Mouse (Mus musculus) cortical plate, adult 2 months (tissue): ENCODE measurements around the gene Pcsk4. TPM values are rescaled to one million over a fixed set of nuclear protein-coding genes. Genes with fewer than 3 reads are reported as not detected.
A peak's percentile ranks its signal among the peaks of the same experiment; 100 is the strongest.

Experiments used
- H3K27ac ChIP-seq: fragments of 200-500 bp; 2 replicates; pipeline ENCODE4 v1.5.1; 2012; ENCODE audit warnings: low read length, control low read depth, inconsistent platforms; ENCODE audit not compliant: insufficient read depth
- H3K4me1 ChIP-seq: fragments of 200-500 bp; 2 replicates; pipeline ENCODE4 v1.6.1; 2011; ENCODE audit warnings: low read length; ENCODE audit not compliant: control insufficient read depth, insufficient read depth
- H3K4me3 ChIP-seq: fragments of 200-500 bp; 2 replicates; pipeline ENCODE4 v1.5.1; 2011; ENCODE audit warnings: mild to moderate bottlenecking, low read length, control low read depth; ENCODE audit not compliant: insufficient read depth
- CTCF ChIP-seq: fragments of 200-500 bp; IDR thresholded peaks from 2 replicates; pipeline ENCODE4 v1.5.1; 2011; ENCODE audit warnings: mild to moderate bottlenecking, control low read depth, low read length; ENCODE audit not compliant: insufficient read depth; ENCODE audit errors: extremely low read depth
- POLR2A ChIP-seq: fragments of 200-500 bp; IDR thresholded peaks from 2 replicates; pipeline ENCODE4 v1.6.1; 2011; ENCODE audit warnings: mild to moderate bottlenecking, low read length, control low read depth; ENCODE audit not compliant: insufficient read depth; ENCODE audit errors: extremely low read depth
- polyA plus RNA-seq: library from polyadenylated mRNA; depleted of rRNA; stranded (reverse); fragments of >200 nt; gene quantifications from 2 replicates; pipeline ENCODE4 v1.2.3, GENCODE M21; 2012

Gene Pcsk4
- polyA plus RNA-seq, 1 experiment: 13.9 TPM

- Histone ChIP-seq H3K4me3 (no peak overlapping the region), H3K4me1 (no peaks in the 10 kb centered on the region), H3K27ac (no peak overlapping the region)
- TF ChIP-seq CTCF: no peak
- TF ChIP-seq POLR2A: no peak
These were observed 36.4 kb upstream of the Pcsk4 start for GRCm38 (mm10) chr10:80365736-80366135.

DNA sequence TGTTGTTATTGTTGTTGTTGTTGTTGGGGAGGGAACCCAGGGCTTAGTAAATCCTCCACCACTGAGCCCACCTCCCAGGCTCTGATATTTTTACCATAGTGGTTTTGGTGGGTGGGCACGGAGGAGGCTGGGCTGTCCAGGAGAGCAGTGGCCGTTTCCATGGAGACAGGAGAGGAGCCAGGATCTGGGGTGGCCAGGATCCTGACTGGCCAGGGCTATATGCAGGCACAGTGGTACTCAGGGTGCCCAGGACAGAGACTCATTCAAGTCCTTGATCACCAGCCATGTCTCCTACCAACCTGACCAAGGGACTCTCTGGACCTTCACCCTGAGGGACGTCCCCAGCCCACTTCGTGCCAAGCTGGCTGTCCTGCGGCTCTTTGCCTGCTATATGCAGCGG lies 34.4 kb upstream of the Pcsk4 start:
- H3K4me3 ChIP-seq: no peak overlapping the region
- H3K4me1 ChIP-seq: no peaks in the 10 kb centered on the region
- TF ChIP-seq POLR2A (no peak), CTCF (no peak)
- H3K27ac ChIP-seq: no peak overlapping the region

- no peak for TF ChIP-seq POLR2A
- TF ChIP-seq CTCF: no peak
- no peak overlapping the region for H3K27ac ChIP-seq
- H3K4me3 ChIP-seq: peak overlapping the region; percentile 48; the same call in 1 of the 2 replicates
- H3K4me1 ChIP-seq: no peaks in the 10 kb centered on the region
These were observed 28.8 kb upstream of the Pcsk4 start for GRCm38 (mm10) chr10:80357994-80358639.

- TF ChIP-seq CTCF: no peak
- no peak for TF ChIP-seq POLR2A
- Histone ChIP-seq H3K4me1 (no peaks in the 10 kb centered on the region), H3K27ac (no peak overlapping the region), H3K4me3 (peak overlapping the region; percentile 48)
These were observed 28.0 kb upstream of the Pcsk4 start for GRCm38 (mm10) chr10:80357336-80357735.

DNA sequence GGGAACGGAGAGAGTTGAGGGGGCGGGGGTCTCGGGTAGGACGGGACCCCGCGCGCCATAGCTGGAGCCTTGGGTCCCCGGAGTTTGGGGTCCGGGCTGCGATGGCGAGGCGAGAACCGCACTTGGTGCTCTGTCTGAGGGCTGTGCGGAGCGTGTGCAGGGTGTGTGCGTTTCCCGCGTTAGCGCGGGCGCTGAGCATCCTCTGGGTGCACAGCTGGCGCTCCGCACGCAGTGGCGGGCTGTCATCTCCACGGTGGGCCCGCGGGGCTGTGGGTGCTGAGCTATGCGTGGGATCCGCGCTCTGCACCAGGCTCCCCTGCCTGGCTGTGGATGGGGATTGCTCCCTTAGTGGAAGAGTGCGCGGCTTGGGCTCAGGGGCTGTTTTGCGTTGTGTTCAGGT lies 27.4 kb upstream of the Pcsk4 start:
- no peak for TF ChIP-seq POLR2A
- no peak for TF ChIP-seq CTCF
- no peak overlapping the region for H3K27ac ChIP-seq

GRCm38 (mm10) chr10:80356001-80356682 lies 26.8 kb upstream of the Pcsk4 start, which contains the start of gene Plk5:
Gene Plk5, plus strand, starts transcription at chr10:80356459.
- Histone ChIP-seq H3K27ac (no peak within 1 kb of the TSS), H3K4me3 (peak within 1 kb of the TSS; percentile 48), H3K4me1 (no peaks in the 10 kb centered on the region)
- TF ChIP-seq CTCF: no peak
- TF ChIP-seq POLR2A: no peak

More for the DNA sequence above, 27.4 kb upstream of the Pcsk4 start:
- Histone ChIP-seq H3K4me3 (peak overlapping the region; percentile 48), H3K4me1 (no peaks in the 10 kb centered on the region)

- Histone ChIP-seq H3K4me3 (0 out of 2 replicates have a peak overlapping the region, but pooled peaks have one; percentile 48), H3K4me1 (no peaks in the 10 kb centered on the region), H3K27ac (no peak overlapping the region)
- TF ChIP-seq POLR2A (no peak), CTCF (no peak)
These were observed 26.1 kb upstream of the Pcsk4 start for GRCm38 (mm10) chr10:80355431-80355830.

DNA sequence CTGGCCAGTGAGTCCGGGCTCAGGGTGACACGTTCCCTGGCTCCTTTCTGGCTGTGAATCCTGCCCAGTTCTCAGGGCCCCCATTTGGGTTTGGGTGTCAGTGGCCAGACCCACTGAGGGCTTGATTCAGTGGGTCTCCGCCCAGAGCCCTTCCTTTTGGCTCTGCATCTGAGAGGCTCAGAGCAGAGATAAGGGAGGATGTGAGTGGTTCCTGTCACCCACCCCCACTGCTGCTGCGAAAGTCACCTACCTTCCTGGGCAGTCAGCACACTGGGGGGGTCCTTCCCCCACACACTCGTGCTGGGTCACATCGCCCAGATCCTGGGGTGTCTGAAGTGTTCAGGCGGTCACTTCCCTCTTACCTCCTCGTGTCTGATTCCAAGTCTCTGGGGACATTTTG lies 23.4 kb upstream of the Pcsk4 start:
- TF ChIP-seq CTCF (no peak), POLR2A (no peak)
- H3K27ac ChIP-seq: no peak overlapping the region
- no peaks in the 10 kb centered on the region for H3K4me1 ChIP-seq
- no peak overlapping the region for H3K4me3 ChIP-seq

DNA sequence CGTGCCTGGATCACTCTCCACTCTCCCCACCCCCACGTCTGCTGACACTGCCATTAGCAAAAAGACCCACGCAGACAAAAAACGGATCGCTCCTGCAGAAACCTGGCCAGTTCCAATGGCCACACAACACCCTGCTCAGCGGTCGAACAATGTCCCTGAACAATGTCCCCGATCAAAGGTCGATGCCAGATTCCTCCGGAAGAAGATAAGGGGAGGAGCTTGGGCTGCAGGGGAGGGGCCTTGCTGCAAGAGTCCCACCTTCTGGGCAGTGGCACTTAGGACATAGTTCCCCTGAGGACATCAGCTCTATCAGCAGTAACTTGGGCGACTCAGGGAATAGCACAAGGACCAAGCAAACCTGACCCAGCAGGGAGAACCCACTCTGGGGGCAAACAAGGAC lies 22.6 kb upstream of the Pcsk4 start:
- Histone ChIP-seq H3K27ac (no peak overlapping the region), H3K4me3 (no peak overlapping the region), H3K4me1 (no peaks in the 10 kb centered on the region)
- TF ChIP-seq POLR2A: no peak
- no peak for TF ChIP-seq CTCF

GRCm38 (mm10) chr10:80350292-80350691 lies 21.0 kb upstream of the Pcsk4 start:
- H3K4me1 ChIP-seq: no peaks in the 10 kb centered on the region
- TF ChIP-seq CTCF (peak; percentile 91), POLR2A (no peak)
- no peak overlapping the region for H3K4me3 ChIP-seq
- H3K27ac ChIP-seq: no peak overlapping the region
